Mouse (Mus musculus): ENCODE measurements at regions not wholly inside any gene's neighbourhood (a gene's known extent, or its start where the extent isn't known, plus 50 kb on each side); places are given as distances from the start of the nearest gene placed in this dataset.

- TF ChIP-seq CTCF (IDR thresholded peaks at IDR 0.05; ENCODE audit: low read depth) (no peak), EP300 (IDR thresholded peaks at IDR 0.05; ENCODE audit: low read depth) (no peak)
Observed at GRCm38 (mm10) chr10:16878197-16878596, 844.8 kb upstream of the Cited2 start.

Measured in liver, embryonic 14.5 days (tissue).